Mouse (Mus musculus) CD8-positive naive resting alpha-beta T cell, adult 57 days (primary cell): ENCODE measurements around the gene Gzf1. TPM values are rescaled to one million over a fixed set of nuclear protein-coding genes. Genes with fewer than 3 reads are reported as not detected.

ENCODE experiments used
- total RNA-seq: library from RNA; stranded (reverse); gene quantifications from one replicate; pipeline ENCODE4 v1.2.4, GENCODE M21; 2023

Gene Gzf1
- 8.1 TPM for total RNA-seq

DNA sequence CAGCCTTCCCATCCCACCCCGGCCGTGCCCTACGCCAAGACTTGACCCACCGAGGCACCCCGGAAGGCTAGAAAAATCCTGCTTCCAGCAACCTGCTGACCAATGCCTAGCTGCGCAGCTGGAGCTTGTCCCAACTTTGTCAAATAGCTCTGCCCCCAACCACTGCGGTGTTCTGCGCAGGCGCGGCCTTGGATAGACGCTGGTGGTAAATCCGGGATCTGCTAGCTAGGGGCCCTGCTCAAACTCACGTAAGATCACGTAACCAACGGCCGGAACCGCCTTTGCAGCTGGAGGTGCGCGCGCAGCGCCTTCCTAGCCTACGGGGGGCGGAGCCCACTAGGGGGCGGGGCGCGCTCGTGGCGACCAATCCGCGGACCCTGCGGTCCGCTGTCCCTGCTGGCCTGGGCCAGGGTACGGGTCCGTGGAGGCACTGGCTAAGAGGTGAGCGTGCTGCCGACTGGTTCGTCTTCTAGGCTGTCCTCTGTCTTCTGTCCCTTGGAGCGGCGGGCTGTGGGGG, at the start of gene Gzf1:
Gzf1 (plus strand) TSS at position 249 of the 517 bp plus-strand sequence.

DNA sequence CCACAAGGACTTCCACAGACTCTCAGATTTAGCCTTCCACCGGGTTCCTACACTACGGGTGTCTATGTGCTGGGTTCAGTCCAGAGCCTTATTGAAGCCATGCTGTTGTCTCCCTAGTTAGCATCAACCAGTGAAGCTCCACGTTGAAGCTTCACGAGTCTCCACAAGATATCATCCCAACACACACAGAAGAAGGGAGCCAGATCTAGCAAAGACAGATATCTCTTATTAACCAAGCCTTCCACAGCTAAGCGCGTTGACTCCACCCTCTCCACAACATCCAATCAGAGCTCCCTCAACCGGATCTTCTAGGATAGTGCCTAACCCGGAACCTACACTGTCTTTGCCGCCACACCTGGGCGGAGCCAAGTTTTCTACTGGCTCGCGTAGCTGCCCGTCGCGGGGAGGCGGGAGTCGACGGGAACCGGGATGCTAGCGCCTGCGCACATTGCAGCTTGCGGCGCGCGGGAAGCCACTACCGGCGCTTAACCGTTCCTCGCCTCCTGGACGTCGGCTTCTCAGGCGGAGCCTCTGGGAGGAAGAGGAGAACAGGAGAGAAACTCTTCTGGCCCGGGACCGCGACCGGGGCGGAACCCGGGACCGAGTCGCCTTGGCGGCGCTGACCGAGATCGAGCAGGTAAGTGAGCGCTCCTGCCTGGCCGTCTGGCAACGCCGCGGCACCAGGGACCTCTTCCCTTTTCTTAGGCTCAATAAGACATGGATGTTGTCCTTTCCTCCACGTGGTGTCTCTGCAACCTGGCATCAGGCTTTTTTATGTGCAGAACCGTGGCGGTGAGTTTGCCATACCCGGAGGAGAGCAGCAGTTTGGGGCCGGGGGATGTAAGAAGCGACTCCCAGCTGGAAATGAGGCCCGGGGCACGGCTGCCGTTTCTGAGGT, 8.4 kb upstream of the Gzf1 start, which contains the start of gene Nxt1:
Nxt1 (plus strand) TSS at position 403 of the 898 bp plus-strand sequence.

GRCm38 (mm10) chr2:148732327-148733000, 51.6 kb downstream of the Gzf1 start, which contains the start of gene Napb:
Napb (minus strand) TSS chr2:148732467.

Other genes starting within 250 kb of the Gzf1 start
- gene Cd93, start 237.5 kb upstream of the Gzf1 start, total RNA-seq, result 1.3 TPM
- 16.1 TPM for gene Nxt1, start 8.4 kb upstream of the Gzf1 start, total RNA-seq
- gene Napb, start 51.4 kb downstream of the Gzf1 start, total RNA-seq, result 1.0 TPM
- gene Cstl1, start 69.3 kb downstream of the Gzf1 start, total RNA-seq, result not detected
- gene Cst11, start 90.5 kb downstream of the Gzf1 start, total RNA-seq, result not detected
- gene 8030411F24Rik, start 101.0 kb downstream of the Gzf1 start, total RNA-seq, result not detected
- gene Cst12, start 108.3 kb downstream of the Gzf1 start, total RNA-seq, result not detected
- not detected for gene Cst8, start 117.8 kb downstream of the Gzf1 start, total RNA-seq
- gene Cst13, start 139.1 kb downstream of the Gzf1 start, total RNA-seq, result not detected
- gene Cst9, start 154.1 kb downstream of the Gzf1 start, total RNA-seq, result not detected
- gene 9230104L09Rik, start 184.0 kb downstream of the Gzf1 start, total RNA-seq, result not detected
- 80.1 TPM for gene Cst3, start 194.7 kb downstream of the Gzf1 start, total RNA-seq